Mouse (Mus musculus): ENCODE results near the gene Ten1. TPM values are rescaled to one million over a fixed set of nuclear protein-coding genes. Genes with fewer than 3 reads are reported as not detected.

Gene Ten1
- total and polyA plus RNA-seq, 3 experiments = 70.4 to 76.5 (median 74.4) TPM

GRCm38 (mm10) chr11:116259461-116259860 lies 60.8 kb downstream of the Ten1 start:
- DNase-seq (ENCODE audit: extremely low read depth) = no peak
- in situ Hi-C loops (cut with MboI; ENCODE audit: low pct_ligation_motif_present, low pct_unique_long_range_greater_than_20kb, low sequenced_read_pairs) = no loop called here
- Histone ChIP-seq H3K79me2 (replicated peaks; ENCODE audit: control insufficient read depth, extremely low read depth, insufficient read depth, poor library complexity, severe bottlenecking) (peaks cover 23% of the 10 kb centered on the region), H3K9me3 (replicated peaks; ENCODE audit: low read length) (no peaks in the 10 kb centered on the region), H3K4me1 (ENCODE audit: control insufficient read depth in 1 of 2, insufficient read depth in 2 of 2) (peaks cover 12 to 20% of the 10 kb centered on the region in 2 experiments), H3K27ac (ENCODE audit: insufficient read depth, low read depth) (no peak overlapping the region), H3K4me3 (replicated peaks in 1 of 3; ENCODE audit: low read depth in 2 of 3, low read length in 2 of 3, poor library complexity in 1 of 3) (no peak overlapping the region), H3K4me2 (ENCODE audit: insufficient read depth, low read depth, poor library complexity, severe bottlenecking) (no peak overlapping the region), H3K36me3 (replicated peaks in 1 of 2; ENCODE audit: control insufficient read depth in 1 of 2, insufficient read depth in 1 of 2, low read length in 1 of 2) (peaks cover 82 to 98% of the 10 kb centered on the region in 2 experiments), H3K27me3 (replicated peaks) (no peaks in the 10 kb centered on the region), H3K9ac (ENCODE audit: insufficient read depth, low read depth) (no peak overlapping the region)
- dilution Hi-C loops (cut with MboI; ENCODE audit: extremely low pct_ligation_motif_present, extremely low pct_unique_long_range_greater_than_20kb, low sequenced_read_pairs) = no loop called here
- TF ChIP-seq GABPA (IDR thresholded peaks at IDR 0.05; ENCODE audit: insufficient replicate concordance, low read depth, low read length) (no peak), MYC (IDR thresholded peaks at IDR 0.05; ENCODE audit: low read depth, low read length) (no peak), SMC3 (IDR thresholded peaks at IDR 0.05; ENCODE audit: low read depth, low read length) (no peak), SIN3A (IDR thresholded peaks at IDR 0.05; ENCODE audit: low read length) (no peak), MXI1 (IDR thresholded peaks at IDR 0.05; ENCODE audit: low read depth, low read length) (no peak), NELFE (IDR thresholded peaks at IDR 0.05; ENCODE audit: low read depth, low read length) (no peak), TBP (conservative IDR thresholded peaks at IDR 0.05; ENCODE audit: low read depth, low read length) (no peak), BHLHE40 (IDR thresholded peaks at IDR 0.05; ENCODE audit: low read depth, low read length) (no peak), MAFK (IDR thresholded peaks at IDR 0.05; ENCODE audit: insufficient replicate concordance, low read length) (no peak)

GRCm38 (mm10) chr11:116260259-116260658 lies 61.6 kb downstream of the Ten1 start:
- Histone ChIP-seq H3K4me1 (ENCODE audit: control insufficient read depth in 1 of 2, insufficient read depth in 2 of 2) (peaks cover 6 to 14% of the 10 kb centered on the region in 2 experiments), H3K27ac (ENCODE audit: insufficient read depth, low read depth) (no peak overlapping the region), H3K27me3 (replicated peaks) (no peaks in the 10 kb centered on the region), H3K4me2 (ENCODE audit: insufficient read depth, low read depth, poor library complexity, severe bottlenecking) (no peak overlapping the region), H3K4me3 (replicated peaks in 1 of 3; ENCODE audit: low read depth in 2 of 3, low read length in 2 of 3, poor library complexity in 1 of 3) (no peak overlapping the region), H3K79me2 (replicated peaks; ENCODE audit: control insufficient read depth, extremely low read depth, insufficient read depth, poor library complexity, severe bottlenecking) (peaks cover 23% of the 10 kb centered on the region), H3K9me3 (replicated peaks; ENCODE audit: low read length) (no peaks in the 10 kb centered on the region), H3K36me3 (replicated peaks in 1 of 2; ENCODE audit: control insufficient read depth in 1 of 2, insufficient read depth in 1 of 2, low read length in 1 of 2) (peaks cover 85 to 96% of the 10 kb centered on the region in 2 experiments), H3K9ac (ENCODE audit: insufficient read depth, low read depth) (no peak overlapping the region)
- dilution Hi-C loops (cut with MboI; ENCODE audit: extremely low pct_ligation_motif_present, extremely low pct_unique_long_range_greater_than_20kb, low sequenced_read_pairs) = no loop called here
- in situ Hi-C loops (cut with MboI; ENCODE audit: low pct_ligation_motif_present, low pct_unique_long_range_greater_than_20kb, low sequenced_read_pairs) = no loop called here
- DNase-seq (ENCODE audit: extremely low read depth) = no peak
- TF ChIP-seq MAX (IDR thresholded peaks at IDR 0.05; ENCODE audit: low read length) = no peak

Other genes with a start within 250 kb of the Ten1 start
- 3.4 and 6.3 TPM in 2 replicates for gene Itgb4, start 224.1 kb upstream of the Ten1 start, total RNA-seq (2012; rRNA removed)
- gene Itgb4, start 224.1 kb upstream of the Ten1 start, total RNA-seq (2014; rRNA removed) = 0.09 and 0.42 TPM in 2 replicates
- gene Itgb4, start 224.1 kb upstream of the Ten1 start, polyA plus RNA-seq (2012; ENCODE audit: insufficient read length, low read depth) = 0.59 and 0.91 TPM in 2 replicates
- gene Galk1, start 186.1 kb upstream of the Ten1 start, total RNA-seq (2012; rRNA removed) = 340 and 413 TPM in 2 replicates
- 228 and 263 TPM in 2 replicates for gene Galk1, start 186.1 kb upstream of the Ten1 start, total RNA-seq (2014; rRNA removed)
- 293 and 300 TPM in 2 replicates for gene Galk1, start 186.1 kb upstream of the Ten1 start, polyA plus RNA-seq (2012; ENCODE audit: insufficient read length, low read depth)
- 340 and 455 TPM in 2 replicates for gene H3f3b, start 170.9 kb upstream of the Ten1 start, total RNA-seq (2012; rRNA removed)
- 567 and 573 TPM in 2 replicates for gene H3f3b, start 170.9 kb upstream of the Ten1 start, total RNA-seq (2014; rRNA removed)
- 862 and 889 TPM in 2 replicates for gene H3f3b, start 170.9 kb upstream of the Ten1 start, polyA plus RNA-seq (2012; ENCODE audit: insufficient read length, low read depth)
- 22.2 and 24.7 TPM in 2 replicates for gene Unk, start 168.5 kb upstream of the Ten1 start, total RNA-seq (2012; rRNA removed)
- gene Unk, start 168.5 kb upstream of the Ten1 start, total RNA-seq (2014; rRNA removed) = 18.5 and 20.9 TPM in 2 replicates
- 30.5 and 35.0 TPM in 2 replicates for gene Unk, start 168.5 kb upstream of the Ten1 start, polyA plus RNA-seq (2012; ENCODE audit: insufficient read length, low read depth)
- gene Unc13d, start 120.9 kb upstream of the Ten1 start, total RNA-seq (2012; rRNA removed) = 12.2 and 14.0 TPM in 2 replicates
- 8.9 and 9.6 TPM in 2 replicates for gene Unc13d, start 120.9 kb upstream of the Ten1 start, total RNA-seq (2014; rRNA removed)
- 15.7 and 16.8 TPM in 2 replicates for gene Unc13d, start 120.9 kb upstream of the Ten1 start, polyA plus RNA-seq (2012; ENCODE audit: insufficient read length, low read depth)
- gene Wbp2, start 111.9 kb upstream of the Ten1 start, total RNA-seq (2012; rRNA removed) = 27.1 and 30.7 TPM in 2 replicates
- 14.0 and 15.2 TPM in 2 replicates for gene Wbp2, start 111.9 kb upstream of the Ten1 start, total RNA-seq (2014; rRNA removed)
- gene Wbp2, start 111.9 kb upstream of the Ten1 start, polyA plus RNA-seq (2012; ENCODE audit: insufficient read length, low read depth) = 70.8 and 97.1 TPM in 2 replicates
- 0.21 and 0.38 TPM in 2 replicates for gene Trim47, start 71.6 kb upstream of the Ten1 start, total RNA-seq (2012; rRNA removed)
- gene Trim47, start 71.6 kb upstream of the Ten1 start, total RNA-seq (2014; rRNA removed) = 0.21 TPM in 1 of 2 replicates, not detected in the other
- 0.50 TPM in 1 of 2 replicates, not detected in the other for gene Trim47, start 71.6 kb upstream of the Ten1 start, polyA plus RNA-seq (2012; ENCODE audit: insufficient read length, low read depth)
- 2.0 and 2.8 TPM in 2 replicates for gene Trim65, start 67.7 kb upstream of the Ten1 start, total RNA-seq (2012; rRNA removed)
- 0.66 and 0.81 TPM in 2 replicates for gene Trim65, start 67.7 kb upstream of the Ten1 start, total RNA-seq (2014; rRNA removed)
- gene Trim65, start 67.7 kb upstream of the Ten1 start, polyA plus RNA-seq (2012; ENCODE audit: insufficient read length, low read depth) = 1.1 and 1.4 TPM in 2 replicates
- gene Mrpl38, start 60.0 kb upstream of the Ten1 start, total RNA-seq (2012; rRNA removed) = 157 and 159 TPM in 2 replicates
- 95.6 and 109 TPM in 2 replicates for gene Mrpl38, start 60.0 kb upstream of the Ten1 start, total RNA-seq (2014; rRNA removed)
- 171 and 188 TPM in 2 replicates for gene Mrpl38, start 60.0 kb upstream of the Ten1 start, polyA plus RNA-seq (2012; ENCODE audit: insufficient read length, low read depth)
- 44.8 and 45.5 TPM in 2 replicates for gene Fbf1, start 30.7 kb upstream of the Ten1 start, total RNA-seq (2012; rRNA removed)
- gene Fbf1, start 30.7 kb upstream of the Ten1 start, total RNA-seq (2014; rRNA removed) = 23.9 and 26.6 TPM in 2 replicates
- 39.0 and 40.7 TPM in 2 replicates for gene Fbf1, start 30.7 kb upstream of the Ten1 start, polyA plus RNA-seq (2012; ENCODE audit: insufficient read length, low read depth)
- 19.3 and 21.0 TPM in 2 replicates for gene Acox1, start 190 bp downstream of the Ten1 start, total RNA-seq (2012; rRNA removed)
- gene Acox1, start 190 bp downstream of the Ten1 start, total RNA-seq (2014; rRNA removed) = 17.1 and 18.7 TPM in 2 replicates
- gene Acox1, start 190 bp downstream of the Ten1 start, polyA plus RNA-seq (2012; ENCODE audit: insufficient read length, low read depth) = 20.3 and 20.4 TPM in 2 replicates
- 0.17 and 0.21 TPM in 2 replicates for gene Evpl, start 39.2 kb downstream of the Ten1 start, total RNA-seq (2012; rRNA removed)
- 0.09 TPM in 1 of 2 replicates, not detected in the other for gene Evpl, start 39.2 kb downstream of the Ten1 start, total RNA-seq (2014; rRNA removed)
- gene Evpl, start 39.2 kb downstream of the Ten1 start, polyA plus RNA-seq (2012; ENCODE audit: insufficient read length, low read depth) = 0.20 and 0.23 TPM in 2 replicates
- 74.7 and 78.1 TPM in 2 replicates for gene Srp68, start 75.4 kb downstream of the Ten1 start, total RNA-seq (2012; rRNA removed)
- gene Srp68, start 75.4 kb downstream of the Ten1 start, total RNA-seq (2014; rRNA removed) = 49.3 and 53.2 TPM in 2 replicates
- gene Srp68, start 75.4 kb downstream of the Ten1 start, polyA plus RNA-seq (2012; ENCODE audit: insufficient read length, low read depth) = 174 and 184 TPM in 2 replicates
- 0.38 and 0.85 TPM in 2 replicates for gene Galr2, start 82.1 kb downstream of the Ten1 start, total RNA-seq (2012; rRNA removed)
- 0.21 TPM in 1 of 2 replicates, not detected in the other for gene Galr2, start 82.1 kb downstream of the Ten1 start, total RNA-seq (2014; rRNA removed)
- gene Galr2, start 82.1 kb downstream of the Ten1 start, polyA plus RNA-seq (2012; ENCODE audit: insufficient read length, low read depth) = 1.6 and 1.7 TPM in 2 replicates
- 34.0 and 42.1 TPM in 2 replicates for gene Exoc7, start 108.4 kb downstream of the Ten1 start, total RNA-seq (2012; rRNA removed)
- gene Exoc7, start 108.4 kb downstream of the Ten1 start, total RNA-seq (2014; rRNA removed) = 32.2 and 38.8 TPM in 2 replicates
- gene Exoc7, start 108.4 kb downstream of the Ten1 start, polyA plus RNA-seq (2012; ENCODE audit: insufficient read length, low read depth) = 51.8 and 57.6 TPM in 2 replicates
- 0.67 and 2.6 TPM in 2 replicates for gene Foxj1, start 136.5 kb downstream of the Ten1 start, total RNA-seq (2012; rRNA removed)
- gene Foxj1, start 136.5 kb downstream of the Ten1 start, total RNA-seq (2014; rRNA removed) = 2.0 and 3.0 TPM in 2 replicates
- 0.12 and 0.26 TPM in 2 replicates for gene Foxj1, start 136.5 kb downstream of the Ten1 start, polyA plus RNA-seq (2012; ENCODE audit: insufficient read length, low read depth)
- 17.2 and 39.3 TPM in 2 replicates for gene Rnf157, start 214.2 kb downstream of the Ten1 start, total RNA-seq (2012; rRNA removed)
- 7.2 and 8.7 TPM in 2 replicates for gene Rnf157, start 214.2 kb downstream of the Ten1 start, total RNA-seq (2014; rRNA removed)
- gene Rnf157, start 214.2 kb downstream of the Ten1 start, polyA plus RNA-seq (2012; ENCODE audit: insufficient read length, low read depth) = 8.7 and 10.9 TPM in 2 replicates
- 321 and 436 TPM in 2 replicates for gene Ubald2, start 235.2 kb downstream of the Ten1 start, total RNA-seq (2012; rRNA removed)
- 291 and 336 TPM in 2 replicates for gene Ubald2, start 235.2 kb downstream of the Ten1 start, total RNA-seq (2014; rRNA removed)
- 222 and 228 TPM in 2 replicates for gene Ubald2, start 235.2 kb downstream of the Ten1 start, polyA plus RNA-seq (2012; ENCODE audit: insufficient read length, low read depth)